Mouse (Mus musculus) cerebellum, postnatal 10 days (tissue): ENCODE results near the gene Lcn4.
A peak's percentile ranks its signal among the peaks of the same experiment; 100 is the strongest.

ENCODE experiments used
- DNase-seq, 2 experiments: peaks; one replicate each; pipeline ENCODE4 v3.0.0; 2021; ENCODE audit warnings: mixed read lengths in 2 of 2

Gene Lcn4

DNA sequence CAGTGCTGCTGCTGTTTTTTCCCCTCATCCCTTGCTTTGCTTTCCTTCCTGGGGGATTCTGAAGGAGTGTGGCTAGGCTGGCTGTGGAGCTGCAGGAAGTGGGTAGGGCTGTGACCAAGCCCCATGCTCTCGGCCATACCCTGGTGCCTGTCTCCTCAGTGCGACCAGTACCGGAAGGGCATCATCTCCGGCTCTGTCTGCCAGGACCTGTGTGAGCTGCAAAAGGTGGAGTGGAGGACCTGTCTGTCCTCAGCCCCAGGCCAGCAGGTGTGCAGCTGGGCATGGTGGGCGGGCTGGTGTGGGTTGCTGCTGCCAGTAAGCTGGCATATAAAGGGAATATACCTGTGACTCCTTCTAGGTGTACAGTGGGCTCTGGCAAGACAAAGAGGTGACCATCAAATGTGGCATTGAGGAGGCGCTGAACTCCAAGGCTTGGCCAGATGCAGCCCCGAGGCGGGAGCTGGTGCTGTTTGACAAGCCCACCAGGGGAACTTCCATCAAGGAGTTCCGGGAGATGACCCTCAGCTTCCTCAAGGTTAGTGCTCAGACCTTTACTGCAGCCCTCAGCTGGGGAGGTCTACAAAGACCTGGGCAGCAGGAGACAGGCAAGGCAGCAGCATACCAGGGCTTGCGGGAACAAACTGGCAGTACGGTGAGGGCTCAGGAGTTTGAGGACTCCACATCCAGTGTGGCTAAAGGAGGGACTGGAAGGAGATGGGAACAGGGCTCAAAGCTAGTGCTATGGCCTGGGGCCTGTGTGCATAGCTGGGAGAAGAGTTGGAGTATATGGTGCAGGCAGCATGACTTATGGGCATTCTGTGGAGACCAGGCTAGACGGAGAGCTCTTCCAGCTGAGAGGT, 36.2 kb downstream of the Lcn4 start:
- peak in 1 of 2 experiments; percentile 10 for DNase-seq

DNA sequence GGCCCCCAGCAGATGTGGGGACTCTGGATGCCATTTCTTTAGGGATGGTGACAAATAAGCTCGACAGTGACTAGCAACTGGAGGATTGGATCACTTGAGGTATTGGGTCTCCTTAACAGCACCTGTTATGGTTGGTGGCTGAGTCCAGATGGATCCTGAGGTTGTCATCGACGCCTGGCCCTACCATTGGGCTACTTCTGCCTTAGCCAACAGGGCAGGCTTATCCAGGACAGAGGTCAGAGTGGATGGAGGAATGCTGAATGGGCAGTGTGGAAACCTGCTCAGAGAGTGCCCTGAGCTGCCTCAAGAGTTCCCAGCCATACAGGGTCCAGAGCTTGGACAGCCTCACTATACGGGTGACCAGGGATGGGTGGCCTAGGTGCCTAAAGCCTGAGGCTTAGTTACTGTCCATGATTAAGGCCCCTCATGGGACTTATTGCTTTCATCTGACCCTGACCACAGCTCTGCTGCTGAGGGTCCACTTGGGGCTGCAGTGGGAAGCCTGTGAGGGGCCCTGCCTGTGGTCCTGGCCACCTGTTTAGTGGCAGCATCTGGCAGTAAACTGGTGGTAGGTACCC, 37.0 kb downstream of the Lcn4 start:
- DNase-seq = peak in 1 of 2 experiments; percentile 9

- peak in 1 of 2 experiments; percentile 13 for DNase-seq
Measured at GRCm38 (mm10) chr2:26632541-26633395, 38.3 kb downstream of the Lcn4 start.

- DNase-seq = peak; percentile 35 to 57
Measured at GRCm38 (mm10) chr2:26628792-26629437, 42.2 kb downstream of the Lcn4 start.

- peak; percentile 92 to 96 for DNase-seq
Measured at GRCm38 (mm10) chr2:26627921-26628739, 43.0 kb downstream of the Lcn4 start, which contains the start of gene Fam69b. Gene Fam69b, plus strand, starts transcription at chr2:26628457.

DNA sequence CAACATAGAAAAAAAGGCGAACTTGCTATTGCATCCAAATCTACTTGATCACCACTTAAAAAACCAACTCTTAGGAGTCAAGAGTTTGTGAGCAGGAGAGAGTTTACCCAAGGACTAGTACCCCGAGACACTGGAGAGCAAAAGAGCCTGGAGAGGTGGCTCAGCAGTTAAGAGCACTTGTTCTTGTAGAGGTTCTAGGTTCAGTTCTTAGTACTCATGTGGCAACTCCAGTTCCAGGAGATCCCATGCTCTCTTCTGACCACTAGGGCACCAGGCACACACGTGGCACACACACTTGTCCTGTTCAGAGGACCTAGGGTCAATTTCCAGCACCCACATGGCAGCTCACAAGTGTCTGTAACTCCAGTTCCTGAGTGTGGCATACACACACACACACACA, 45.0 kb downstream of the Lcn4 start:
- DNase-seq = no peak

GRCm38 (mm10) chr2:26625419-26625818, 45.7 kb downstream of the Lcn4 start:
- no peak for DNase-seq

GRCm38 (mm10) chr2:26622984-26623383, 48.1 kb downstream of the Lcn4 start:
- DNase-seq = no peak

DNA sequence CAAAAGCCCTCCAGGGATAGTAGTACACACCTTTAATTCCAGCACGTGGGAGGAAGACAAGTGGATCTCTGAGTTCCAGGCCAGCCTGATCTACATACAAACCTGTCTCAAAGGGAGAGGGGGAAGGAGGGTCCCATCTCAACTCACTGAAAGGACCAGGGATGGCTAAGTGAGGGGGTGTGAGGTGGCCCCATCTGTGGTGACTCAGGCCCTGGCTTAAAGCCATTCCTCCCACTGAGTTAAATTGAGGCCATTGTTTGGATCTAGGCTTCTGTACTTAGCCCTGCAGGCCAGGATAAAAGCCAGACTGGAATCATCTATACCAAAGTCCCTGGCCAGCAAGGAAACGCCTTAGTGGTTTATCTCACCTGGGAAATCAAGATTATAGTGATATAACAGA, 49.8 kb downstream of the Lcn4 start:
- peak in 1 of 2 experiments; percentile 19 for DNase-seq

DNA sequence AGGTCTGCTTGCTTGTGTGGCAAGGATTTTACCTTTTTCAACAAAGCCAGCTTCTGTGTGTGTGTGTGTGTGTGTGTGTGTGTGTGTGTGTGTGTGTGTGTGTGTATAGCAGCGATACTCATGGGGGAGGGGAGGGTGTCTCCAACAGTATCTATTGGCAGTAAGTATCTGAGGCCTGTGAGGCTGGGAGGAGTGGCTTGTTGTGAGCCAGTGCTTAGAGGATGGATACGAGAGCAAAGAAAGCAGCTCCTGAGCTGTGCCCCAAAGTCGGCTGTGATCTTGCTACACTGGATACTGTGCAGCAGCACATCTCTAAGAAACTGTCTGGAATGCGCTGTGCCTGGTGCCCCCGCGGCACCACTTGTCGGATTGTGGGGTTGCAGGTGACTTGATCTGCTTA, 53.2 kb downstream of the Lcn4 start:
- DNase-seq = no peak
